Mouse (Mus musculus): ENCODE results near the gene Traf3. TPM values are rescaled to one million over a fixed set of nuclear protein-coding genes. Genes with fewer than 3 reads are reported as not detected.

The Traf3 gene
- polyA plus RNA-seq, 1 experiment from 2014 or later: 11.5 TPM

DNA sequence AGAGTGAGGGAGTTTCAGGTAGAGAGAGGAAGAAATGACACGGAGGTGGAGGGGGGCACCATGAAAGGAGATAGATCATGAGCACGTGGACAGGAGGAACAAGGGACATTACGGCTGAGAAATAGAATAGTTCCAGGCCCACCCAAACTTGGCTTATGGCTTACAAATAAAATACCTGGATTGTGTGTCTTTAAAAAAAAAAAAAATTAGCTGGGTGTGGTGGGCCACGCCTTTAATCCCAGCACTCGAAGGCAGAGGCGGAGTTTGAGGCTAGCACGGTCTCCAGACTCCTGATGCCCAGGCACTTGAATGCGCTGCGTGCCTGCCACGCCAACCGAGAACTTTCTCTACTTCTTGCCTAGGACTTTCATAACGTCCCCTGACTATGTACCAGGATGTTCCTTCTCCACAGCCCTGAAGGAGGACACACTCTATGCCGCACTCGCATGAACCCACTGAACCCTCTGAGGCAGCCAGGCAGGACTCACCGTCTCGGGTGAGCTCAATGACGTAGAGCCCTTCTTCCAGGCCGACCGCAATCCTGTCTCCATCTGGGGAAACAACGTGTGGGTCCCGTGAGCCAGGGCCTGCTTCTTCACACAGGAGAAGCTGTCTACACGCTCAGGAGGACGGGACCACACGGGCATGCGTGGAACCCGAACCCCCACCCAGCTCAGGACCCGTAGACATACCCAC lies 135.3 kb downstream of the Traf3 start:
- Histone ChIP-seq H3K27ac (no peak overlapping the region), H3K4me3 (no peak overlapping the region), H3K36me3 (peaks cover 95% of the 10 kb centered on the region), H3K9ac (no peak overlapping the region), H3K27me3 (no peaks in the 10 kb centered on the region), H3K9me3 (no peaks in the 10 kb centered on the region), H3K4me1 (no peaks in the 10 kb centered on the region), H3K4me2 (no peak overlapping the region)
- no peak for ATAC-seq (ENCODE audit: insufficient number of reproducible peaks, low FRiP score, low TSS enrichment, low read depth)
- 92% methylated on average over 27 of the region's 27 CpGs for WGBS

DNA sequence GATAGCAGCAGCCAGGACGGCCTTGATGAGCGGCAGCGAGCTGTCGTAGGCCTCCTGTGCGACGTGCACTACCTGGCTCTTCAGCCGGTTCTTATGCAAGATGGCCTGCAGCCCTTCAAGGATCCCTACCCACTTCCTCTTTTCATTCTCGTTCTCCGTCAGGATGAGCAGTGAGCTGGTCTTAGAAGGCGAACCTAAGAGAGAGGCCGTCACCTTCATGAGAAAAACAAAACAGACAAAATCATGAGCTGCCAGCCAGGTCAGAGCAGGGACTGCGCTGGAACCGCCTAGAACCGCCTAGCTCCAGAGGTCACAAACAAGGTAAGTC lies 135.8 kb downstream of the Traf3 start:
- no peak overlapping the region for H3K27ac ChIP-seq
- H3K27me3 ChIP-seq: no peaks in the 10 kb centered on the region
- H3K9ac ChIP-seq: no peak overlapping the region
- 94% methylated on average over 14 of the region's 14 CpGs for WGBS
- H3K4me3 ChIP-seq: no peak overlapping the region
- no peak for ATAC-seq (ENCODE audit: insufficient number of reproducible peaks, low FRiP score, low TSS enrichment, low read depth)
- H3K9me3 ChIP-seq: no peaks in the 10 kb centered on the region
- no peak overlapping the region for H3K4me2 ChIP-seq
- peaks cover 95% of the 10 kb centered on the region for H3K36me3 ChIP-seq
- H3K4me1 ChIP-seq: no peaks in the 10 kb centered on the region

DNA sequence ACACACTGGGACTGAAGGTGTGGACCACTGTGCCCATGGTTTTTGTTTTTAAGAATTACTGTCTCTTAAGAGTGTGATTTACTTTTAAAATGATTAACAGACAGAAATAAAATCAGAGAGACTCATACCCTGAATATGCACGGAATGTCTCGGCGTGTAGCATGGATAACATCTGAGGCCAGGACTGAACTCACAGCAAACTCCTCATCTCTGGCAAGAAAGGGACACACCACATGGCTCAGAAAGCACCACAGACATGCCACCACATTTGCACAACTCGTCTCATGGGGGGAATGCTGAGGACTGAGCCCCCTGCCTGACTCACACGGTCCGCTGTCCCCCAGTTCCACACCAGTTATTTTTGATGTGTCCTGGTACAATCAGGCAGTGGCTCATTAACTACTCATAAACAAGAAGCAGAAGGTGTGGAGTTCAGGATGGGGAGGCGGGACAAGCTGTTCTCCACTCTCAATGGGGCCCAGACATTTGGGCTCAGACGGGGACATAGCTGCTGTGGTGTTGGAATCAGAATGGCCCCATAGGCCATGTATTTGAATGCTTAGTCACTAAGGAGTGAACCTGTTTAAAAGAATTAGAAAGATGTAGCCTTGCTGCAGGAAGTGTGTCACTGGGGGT lies 137.7 kb downstream of the Traf3 start:
- ATAC-seq (ENCODE audit: insufficient number of reproducible peaks, low FRiP score, low TSS enrichment, low read depth): no peak
- H3K4me3 ChIP-seq: no peak overlapping the region
- WGBS: 84% methylated on average over 8 of the region's 8 CpGs
- no peak overlapping the region for H3K9ac ChIP-seq
- no peaks in the 10 kb centered on the region for H3K27me3 ChIP-seq
- H3K36me3 ChIP-seq: peaks cover 93% of the 10 kb centered on the region
- H3K27ac ChIP-seq: no peak overlapping the region
- H3K4me1 ChIP-seq: no peaks in the 10 kb centered on the region
- no peak overlapping the region for H3K4me2 ChIP-seq
- H3K9me3 ChIP-seq: no peaks in the 10 kb centered on the region

DNA sequence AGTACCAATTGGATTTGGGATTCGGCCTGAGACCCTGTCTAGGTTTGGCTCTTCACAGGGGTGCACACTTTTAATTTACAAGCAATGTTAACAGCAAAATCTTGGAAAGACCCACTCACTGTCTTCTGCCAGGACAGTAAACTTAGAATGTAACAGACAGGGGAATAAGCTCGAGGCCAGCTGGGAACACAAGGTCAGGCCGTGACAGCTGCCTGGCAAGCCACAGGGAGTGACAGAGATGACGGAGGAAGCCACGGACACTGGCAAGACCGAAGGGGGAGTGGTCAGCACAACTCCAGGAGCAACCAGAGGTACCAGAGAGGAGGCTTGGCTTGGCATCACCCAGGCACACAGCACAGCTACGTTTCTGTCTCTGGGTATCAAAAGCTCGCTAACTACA lies 140.7 kb downstream of the Traf3 start:
- H3K36me3 ChIP-seq: peaks cover 98% of the 10 kb centered on the region
- H3K4me1 ChIP-seq: no peaks in the 10 kb centered on the region
- 81% methylated on average over 8 of the region's 8 CpGs for WGBS
- H3K4me3 ChIP-seq: no peak overlapping the region
- H3K27ac ChIP-seq: no peak overlapping the region
- no peak overlapping the region for H3K4me2 ChIP-seq
- H3K9ac ChIP-seq: no peak overlapping the region
- no peak for ATAC-seq (ENCODE audit: insufficient number of reproducible peaks, low FRiP score, low TSS enrichment, low read depth)
- H3K27me3 ChIP-seq: no peaks in the 10 kb centered on the region
- H3K9me3 ChIP-seq: no peaks in the 10 kb centered on the region

DNA sequence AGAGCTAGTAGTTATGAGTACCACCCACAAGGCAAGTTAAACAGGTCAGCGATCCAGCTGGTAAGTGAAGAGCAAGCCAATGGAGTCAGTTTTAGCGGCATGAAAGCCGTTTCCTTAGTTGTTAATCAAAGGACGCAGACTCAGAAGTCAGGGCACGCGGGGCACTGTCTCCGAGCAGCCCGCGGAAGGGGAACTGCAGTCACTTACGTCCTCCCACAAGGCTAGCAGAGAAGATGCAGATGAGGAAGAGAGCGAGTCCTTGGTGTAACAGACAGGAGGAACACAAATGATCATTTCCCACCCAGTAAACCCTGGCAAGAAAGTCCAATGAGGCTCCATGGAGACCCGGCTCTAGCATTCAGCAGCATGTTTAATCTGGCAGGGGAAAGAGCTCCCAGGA lies 143.1 kb downstream of the Traf3 start:
- Histone ChIP-seq H3K9me3 (no peaks in the 10 kb centered on the region), H3K36me3 (peaks cover 96% of the 10 kb centered on the region), H3K27me3 (no peaks in the 10 kb centered on the region), H3K4me3 (no peak overlapping the region), H3K9ac (no peak overlapping the region), H3K4me2 (no peak overlapping the region), H3K27ac (no peak overlapping the region), H3K4me1 (no peaks in the 10 kb centered on the region)
- 84% methylated on average over 12 of the region's 12 CpGs for WGBS
- no peak for ATAC-seq (ENCODE audit: insufficient number of reproducible peaks, low FRiP score, low TSS enrichment, low read depth)

- 87% methylated on average over 14 of the region's 14 CpGs for WGBS
- Histone ChIP-seq H3K9me3 (no peaks in the 10 kb centered on the region), H3K4me1 (no peaks in the 10 kb centered on the region), H3K9ac (no peak overlapping the region), H3K27ac (no peak overlapping the region), H3K36me3 (peaks cover 95% of the 10 kb centered on the region), H3K4me3 (no peak overlapping the region), H3K27me3 (no peaks in the 10 kb centered on the region), H3K4me2 (no peak overlapping the region)
- ATAC-seq (ENCODE audit: insufficient number of reproducible peaks, low FRiP score, low TSS enrichment, low read depth): no peak
Measured at GRCm38 (mm10) chr12:111309931-111310330, 143.8 kb downstream of the Traf3 start.

DNA sequence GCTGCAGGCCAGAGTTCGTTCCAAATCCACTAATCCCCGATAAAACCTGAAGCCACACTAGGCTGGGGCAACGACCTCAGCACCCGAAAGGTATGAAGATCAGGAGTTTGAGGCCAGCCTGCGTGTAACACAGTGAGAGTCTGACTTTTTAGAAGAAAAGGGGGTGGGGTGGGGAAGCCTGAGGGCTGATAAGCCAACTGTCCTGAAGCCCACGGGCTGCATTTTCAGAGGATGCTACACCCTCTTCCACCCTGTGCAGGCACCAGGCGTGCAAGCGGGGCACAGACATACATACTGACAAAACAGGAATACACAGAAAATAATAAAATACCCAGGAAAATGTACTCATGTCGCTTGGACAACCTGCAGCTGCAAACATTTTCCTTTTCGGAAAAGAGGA lies 145.6 kb downstream of the Traf3 start:
- Histone ChIP-seq H3K27me3 (no peaks in the 10 kb centered on the region), H3K36me3 (peaks cover 95% of the 10 kb centered on the region), H3K4me3 (no peak overlapping the region), H3K4me2 (no peak overlapping the region), H3K9me3 (no peaks in the 10 kb centered on the region), H3K9ac (no peak overlapping the region), H3K27ac (no peak overlapping the region), H3K4me1 (no peaks in the 10 kb centered on the region)
- no peak for ATAC-seq (ENCODE audit: insufficient number of reproducible peaks, low FRiP score, low TSS enrichment, low read depth)
- 93% methylated on average over 10 of the region's 10 CpGs for WGBS

GRCm38 (mm10) chr12:111314273-111314672 lies 148.1 kb downstream of the Traf3 start:
- 94% methylated on average over 7 of the region's 7 CpGs for WGBS
- H3K27me3 ChIP-seq: no peaks in the 10 kb centered on the region
- H3K4me2 ChIP-seq: no peak overlapping the region
- H3K36me3 ChIP-seq: peaks cover 98% of the 10 kb centered on the region
- no peak overlapping the region for H3K4me3 ChIP-seq
- H3K9ac ChIP-seq: no peak overlapping the region
- H3K9me3 ChIP-seq: no peaks in the 10 kb centered on the region
- H3K27ac ChIP-seq: no peak overlapping the region
- no peak for ATAC-seq (ENCODE audit: insufficient number of reproducible peaks, low FRiP score, low TSS enrichment, low read depth)
- no peaks in the 10 kb centered on the region for H3K4me1 ChIP-seq

Other genes with a start within 250 kb of the Traf3 start
- gene Ankrd9, start 187.3 kb upstream of the Traf3 start, polyA plus RNA-seq (2015; fragmentation: Nextera tagmentation; extraction: Ambion mirVana): 16.4 and 20.0 TPM in 2 replicates
- gene Rcor1, start 127.0 kb upstream of the Traf3 start, polyA plus RNA-seq (2015; fragmentation: Nextera tagmentation; extraction: Ambion mirVana): 12.3 and 13.5 TPM in 2 replicates
- not detected in 2 replicates for gene 4930595D18Rik, start 18.1 kb downstream of the Traf3 start, polyA plus RNA-seq (2015; fragmentation: Nextera tagmentation; extraction: Ambion mirVana)
- gene Amn, start 104.7 kb downstream of the Traf3 start, polyA plus RNA-seq (2015; fragmentation: Nextera tagmentation; extraction: Ambion mirVana): 1.0 and 1.2 TPM in 2 replicates
- gene Cdc42bpb, start 211.3 kb downstream of the Traf3 start, polyA plus RNA-seq (2015; fragmentation: Nextera tagmentation; extraction: Ambion mirVana): 26.4 and 33.5 TPM in 2 replicates
- gene Lbhd2, start 240.4 kb downstream of the Traf3 start, polyA plus RNA-seq (2015; fragmentation: Nextera tagmentation; extraction: Ambion mirVana): 12.4 and 13.2 TPM in 2 replicates

Data from limb, embryonic 15.5 days (tissue).